Mouse (Mus musculus): ENCODE measurements around the gene Pttg1ip. TPM values are rescaled to one million over a fixed set of nuclear protein-coding genes. Genes with fewer than 3 reads are reported as not detected.
A peak's percentile ranks its signal among the peaks of the same experiment; 100 is the strongest.

Gene Pttg1ip
- polyA plus RNA-seq, 1 experiment from 2014 or later: 135 TPM

DNA sequence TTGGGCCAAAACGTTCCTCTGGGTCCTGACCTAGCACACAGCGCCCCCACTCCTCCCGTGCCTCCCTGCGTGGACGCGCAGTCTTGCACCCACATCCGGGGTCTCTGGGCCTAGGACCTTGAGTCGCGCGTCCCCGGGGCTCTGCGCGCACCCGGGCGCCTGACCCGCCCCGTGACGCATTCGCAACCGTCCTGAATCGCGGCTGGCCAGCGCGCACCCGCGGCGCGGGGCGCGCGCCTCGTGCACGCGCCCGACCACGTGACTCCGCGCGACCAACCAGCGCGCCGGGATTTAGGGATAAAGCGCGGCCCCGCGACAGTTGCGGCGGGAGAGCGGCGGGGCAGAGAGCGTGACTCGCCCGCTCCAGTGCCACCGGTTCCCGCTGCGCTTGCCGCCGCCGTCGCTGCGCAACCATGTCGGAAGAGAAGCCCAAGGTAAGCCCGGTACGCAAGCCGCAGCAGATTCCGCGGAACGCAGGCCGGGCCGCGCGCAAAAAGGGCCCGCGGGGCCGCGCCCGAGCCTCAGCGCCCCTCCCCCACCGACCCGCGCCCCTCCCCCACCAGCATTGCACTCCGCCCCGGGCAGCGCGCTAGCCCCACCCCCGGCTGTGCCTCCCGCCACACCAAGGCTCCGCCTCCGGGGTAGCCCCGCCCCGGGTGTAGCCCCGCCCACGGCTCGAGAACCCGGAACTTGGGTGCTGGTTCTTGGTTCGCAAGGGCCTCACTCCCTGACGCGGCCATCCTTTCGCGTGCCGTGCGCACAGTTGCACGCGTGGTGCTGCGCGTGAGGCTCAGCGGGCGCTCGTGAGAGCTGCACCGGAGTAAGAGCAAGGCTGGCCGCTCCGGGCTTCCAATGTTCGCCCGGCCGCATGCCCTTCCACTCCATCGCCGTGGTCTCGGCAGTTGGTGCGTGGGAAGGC lies 24.6 kb downstream of the Pttg1ip start, which contains the start of the genes Sumo3 and Gm49325:
Gene Sumo3, plus strand, starts transcription at position 190 of the 919 bp plus-strand sequence.
Gene Gm49325, plus strand, starts transcription at position 290 of the 919 bp plus-strand sequence.
- Histone ChIP-seq H3K27me3 (replicated peaks; ENCODE audit: control insufficient read depth, insufficient read depth, low read length) (no peaks in the 10 kb centered on the region), H3K27ac (replicated peaks; ENCODE audit: low read depth, low read length) (peak within 1 kb of the TSS; percentile 97), H3K4me2 (ENCODE audit: low read depth, low read length) (peak within 1 kb of the TSS; percentile 75), H3K4me3 (ENCODE audit: low read depth, low read length) (peak within 1 kb of the TSS; percentile 66), H3K36me3 (ENCODE audit: control insufficient read depth, insufficient read depth, low read length) (peaks cover 28% of the 10 kb centered on the region), H3K9ac (ENCODE audit: low read depth, low read length) (peak within 1 kb of the TSS; percentile 89), H3K9me3 (ENCODE audit: control insufficient read depth, low read length) (no peaks in the 10 kb centered on the region), H3K4me1 (ENCODE audit: control insufficient read depth, insufficient read depth, low read length) (peaks cover 15% of the 10 kb centered on the region; the same call in 1 of the 2 replicates)
- DNase-seq (ENCODE audit: low spot score): peak; percentile 94
- peak; percentile 84 for ATAC-seq (ENCODE audit: low read depth)
- 7% methylated on average over 30 of the region's 119 CpGs for WGBS

DNA sequence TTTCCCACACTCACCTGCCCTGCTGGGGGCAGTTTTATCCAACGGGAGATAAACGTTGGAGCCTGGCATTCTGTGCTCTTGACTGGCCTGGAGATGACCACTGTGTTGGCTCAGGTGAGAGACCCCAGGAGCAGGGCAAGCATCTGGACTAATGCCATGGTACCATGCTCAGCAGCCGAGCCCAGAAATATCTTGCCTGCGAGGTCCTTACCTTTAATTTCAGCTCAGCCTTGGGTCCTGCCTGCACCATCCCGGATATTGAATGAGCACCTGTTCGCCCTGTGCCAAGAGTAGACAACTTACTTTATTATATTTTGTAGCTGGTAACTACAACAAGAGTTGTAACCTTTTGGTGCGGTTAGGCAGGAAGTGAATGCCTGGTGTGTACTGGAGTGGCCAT lies 25.3 kb downstream of the Pttg1ip start:
- Histone ChIP-seq H3K4me3 (ENCODE audit: low read depth, low read length) (peak overlapping the region; percentile 66), H3K36me3 (ENCODE audit: control insufficient read depth, insufficient read depth, low read length) (peaks cover 34% of the 10 kb centered on the region), H3K4me2 (ENCODE audit: low read depth, low read length) (peak overlapping the region; percentile 75), H3K27ac (replicated peaks; ENCODE audit: low read depth, low read length) (peak overlapping the region; percentile 97), H3K27me3 (replicated peaks; ENCODE audit: control insufficient read depth, insufficient read depth, low read length) (no peaks in the 10 kb centered on the region), H3K4me1 (ENCODE audit: control insufficient read depth, insufficient read depth, low read length) (peaks cover 15% of the 10 kb centered on the region; the same call in 1 of the 2 replicates), H3K9ac (ENCODE audit: low read depth, low read length) (peak overlapping the region; percentile 89), H3K9me3 (ENCODE audit: control insufficient read depth, low read length) (no peaks in the 10 kb centered on the region)
- WGBS: 47% methylated on average over 7 of the region's 7 CpGs
- peak; percentile 5 for ATAC-seq (ENCODE audit: low read depth)
- DNase-seq (ENCODE audit: low spot score): no peak

DNA sequence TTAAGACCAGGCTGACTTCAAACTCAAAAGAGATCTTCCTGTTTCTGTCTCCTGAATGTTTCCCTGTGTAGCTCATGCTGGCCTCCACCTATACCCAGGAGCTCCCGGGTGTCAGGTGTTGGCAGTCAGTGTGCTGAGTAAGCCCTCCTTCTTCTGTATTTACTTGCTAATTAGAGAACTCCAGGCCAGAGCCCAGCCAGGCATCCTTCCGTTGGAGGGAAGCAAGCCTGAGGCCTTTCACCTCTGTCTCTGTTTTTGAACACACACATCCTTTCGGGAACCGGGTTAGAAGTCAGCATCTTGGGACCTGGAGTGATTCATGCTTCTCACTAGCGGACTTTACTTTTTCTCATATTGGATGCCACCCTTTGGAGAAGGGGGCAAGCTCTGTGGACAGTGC lies 25.9 kb downstream of the Pttg1ip start:
- ATAC-seq (ENCODE audit: low read depth) (no peak), DNase-seq (ENCODE audit: low spot score) (no peak)
- H3K27ac ChIP-seq (replicated peaks; ENCODE audit: low read depth, low read length): no peak overlapping the region; the same call in 1 of the 2 replicates
- no peaks in the 10 kb centered on the region for H3K9me3 ChIP-seq (ENCODE audit: control insufficient read depth, low read length)
- peaks cover 40% of the 10 kb centered on the region for H3K36me3 ChIP-seq (ENCODE audit: control insufficient read depth, insufficient read depth, low read length)
- 68% methylated on average over 5 of the region's 5 CpGs for WGBS
- H3K4me1 ChIP-seq (ENCODE audit: control insufficient read depth, insufficient read depth, low read length): peaks cover 15% of the 10 kb centered on the region; the same call in 1 of the 2 replicates
- no peaks in the 10 kb centered on the region for H3K27me3 ChIP-seq (replicated peaks; ENCODE audit: control insufficient read depth, insufficient read depth, low read length)
- H3K4me2 ChIP-seq (ENCODE audit: low read depth, low read length): peak overlapping the region; percentile 75
- peak overlapping the region; percentile 66 for H3K4me3 ChIP-seq (ENCODE audit: low read depth, low read length)
- peak overlapping the region; percentile 89 for H3K9ac ChIP-seq (ENCODE audit: low read depth, low read length)

DNA sequence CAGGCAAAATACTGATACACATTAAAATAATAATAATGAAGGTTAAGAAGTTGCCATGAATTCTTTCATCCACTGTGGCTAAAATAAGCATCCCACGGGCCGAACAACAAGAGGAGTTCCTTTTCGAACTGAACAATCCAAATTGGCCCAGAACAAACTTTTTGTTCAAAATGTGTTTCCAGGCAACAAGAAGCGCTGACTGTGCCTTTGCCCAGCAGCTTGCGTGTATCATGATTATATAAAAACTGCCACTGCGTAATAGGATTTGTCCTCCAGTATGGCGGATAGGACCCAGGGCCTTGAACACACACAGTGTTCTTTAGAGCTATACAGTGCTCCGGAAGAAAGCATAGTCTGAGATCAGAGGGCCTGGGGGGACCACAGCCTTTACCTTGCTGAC lies 27.1 kb downstream of the Pttg1ip start:
- Histone ChIP-seq H3K4me3 (ENCODE audit: low read depth, low read length) (no peak overlapping the region), H3K27me3 (replicated peaks; ENCODE audit: control insufficient read depth, insufficient read depth, low read length) (no peaks in the 10 kb centered on the region), H3K4me1 (ENCODE audit: control insufficient read depth, insufficient read depth, low read length) (peaks cover 15% of the 10 kb centered on the region; the same call in 1 of the 2 replicates), H3K36me3 (ENCODE audit: control insufficient read depth, insufficient read depth, low read length) (peaks cover 52% of the 10 kb centered on the region), H3K4me2 (ENCODE audit: low read depth, low read length) (no peak overlapping the region), H3K9me3 (ENCODE audit: control insufficient read depth, low read length) (no peaks in the 10 kb centered on the region), H3K27ac (replicated peaks; ENCODE audit: low read depth, low read length) (no peak overlapping the region), H3K9ac (ENCODE audit: low read depth, low read length) (no peak overlapping the region)
- DNase-seq (ENCODE audit: low spot score) (no peak), ATAC-seq (ENCODE audit: low read depth) (no peak)
- 93% methylated on average over 8 of the region's 8 CpGs for WGBS

DNA sequence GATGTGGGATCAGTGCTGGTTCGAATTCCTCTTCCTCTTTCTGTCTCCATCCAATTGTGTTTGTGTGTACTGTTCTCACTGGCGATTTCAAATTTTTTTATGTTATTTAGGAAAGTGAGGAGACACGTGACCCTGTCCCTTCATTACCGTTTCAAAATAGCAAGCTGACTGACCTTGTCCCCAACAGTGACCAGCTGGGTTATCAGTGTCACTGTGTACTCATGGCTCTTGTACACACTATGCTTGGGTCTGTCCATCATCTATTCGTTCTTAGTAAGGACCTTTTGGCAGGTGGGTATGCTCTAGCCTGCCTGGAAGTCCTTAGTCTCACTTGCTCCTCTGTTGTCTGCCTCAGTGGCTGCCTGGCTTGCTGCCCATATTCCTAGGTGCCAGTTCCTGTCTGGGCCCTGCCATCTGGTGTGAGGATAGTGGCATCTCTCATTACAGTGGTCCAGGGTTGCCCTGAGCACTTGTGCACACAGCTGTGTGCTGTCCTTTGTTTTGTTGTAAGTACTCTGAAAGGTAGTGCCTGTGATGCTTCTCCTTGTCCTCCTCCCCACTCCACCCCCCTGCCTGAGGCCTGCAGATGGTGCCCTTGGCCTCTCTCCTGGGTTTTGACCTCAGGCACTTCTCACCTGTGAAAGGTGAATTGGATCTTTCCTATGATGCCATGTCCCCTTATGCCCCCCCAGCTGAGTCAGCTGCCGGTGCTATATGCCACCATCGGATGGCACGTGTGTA lies 28.9 kb downstream of the Pttg1ip start:
- Histone ChIP-seq H3K9ac (ENCODE audit: low read depth, low read length) (no peak overlapping the region), H3K4me1 (ENCODE audit: control insufficient read depth, insufficient read depth, low read length) (peaks cover 15% of the 10 kb centered on the region; the same call in 1 of the 2 replicates), H3K27me3 (replicated peaks; ENCODE audit: control insufficient read depth, insufficient read depth, low read length) (no peaks in the 10 kb centered on the region), H3K9me3 (ENCODE audit: control insufficient read depth, low read length) (no peaks in the 10 kb centered on the region), H3K4me3 (ENCODE audit: low read depth, low read length) (no peak overlapping the region), H3K27ac (replicated peaks; ENCODE audit: low read depth, low read length) (no peak overlapping the region), H3K36me3 (ENCODE audit: control insufficient read depth, insufficient read depth, low read length) (peaks cover 70% of the 10 kb centered on the region), H3K4me2 (ENCODE audit: low read depth, low read length) (no peak overlapping the region)
- no peak for DNase-seq (ENCODE audit: low spot score)
- 87% methylated on average over 8 of the region's 8 CpGs for WGBS
- ATAC-seq (ENCODE audit: low read depth): no peak

DNA sequence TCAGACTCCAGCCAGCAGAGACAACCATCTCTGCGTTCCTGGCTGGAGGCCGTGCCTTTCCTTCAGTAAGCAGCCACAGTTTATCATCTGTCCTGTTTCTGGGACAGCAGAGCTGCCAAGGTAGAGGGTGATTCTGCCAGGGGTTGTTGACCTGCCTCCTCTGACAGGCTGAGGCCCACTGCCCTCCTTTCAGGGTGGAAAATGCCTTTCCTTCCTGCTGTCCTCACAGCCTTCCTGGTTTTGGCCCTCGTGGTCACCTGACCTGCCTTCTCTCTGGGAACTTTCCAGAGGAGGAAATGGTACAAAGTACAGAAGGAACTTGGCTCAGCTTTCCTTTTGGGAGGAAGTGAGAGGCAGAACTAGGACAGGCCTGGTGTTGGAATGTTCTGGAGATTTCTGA lies 31.9 kb downstream of the Pttg1ip start:
- Histone ChIP-seq H3K9ac (ENCODE audit: low read depth, low read length) (no peak overlapping the region), H3K4me1 (ENCODE audit: control insufficient read depth, insufficient read depth, low read length) (no peaks in the 10 kb centered on the region), H3K4me2 (ENCODE audit: low read depth, low read length) (no peak overlapping the region), H3K4me3 (ENCODE audit: low read depth, low read length) (no peak overlapping the region), H3K9me3 (ENCODE audit: control insufficient read depth, low read length) (no peaks in the 10 kb centered on the region), H3K27me3 (replicated peaks; ENCODE audit: control insufficient read depth, insufficient read depth, low read length) (no peaks in the 10 kb centered on the region), H3K27ac (replicated peaks; ENCODE audit: low read depth, low read length) (0 out of 2 replicates have a peak overlapping the region, but pooled peaks have one; percentile 6), H3K36me3 (ENCODE audit: control insufficient read depth, insufficient read depth, low read length) (peaks cover 86% of the 10 kb centered on the region)
- WGBS: 80% methylated on average over 3 of the region's 3 CpGs
- DNase-seq (ENCODE audit: low spot score) (no peak), ATAC-seq (ENCODE audit: low read depth) (no peak)

DNA sequence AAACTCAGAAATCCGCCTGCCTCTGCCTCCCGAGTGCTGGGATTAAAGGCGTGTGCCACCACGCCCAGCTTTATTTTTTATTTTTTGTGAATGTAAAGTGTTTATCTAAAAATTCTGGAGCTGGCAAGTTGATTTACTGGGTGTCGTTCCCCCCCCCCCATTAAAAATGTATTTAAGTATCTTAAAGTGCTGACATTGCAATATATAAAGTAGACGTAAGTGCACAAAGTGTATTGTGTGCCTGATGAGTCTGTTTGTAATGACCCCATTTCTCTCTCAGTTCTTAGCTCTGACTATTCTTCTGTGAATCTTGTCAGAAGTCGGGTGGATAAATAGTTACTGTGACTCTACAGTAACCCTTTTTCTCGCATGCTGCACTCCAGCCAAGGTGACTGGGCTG lies 34.1 kb downstream of the Pttg1ip start:
- no peak overlapping the region for H3K27ac ChIP-seq (replicated peaks; ENCODE audit: low read depth, low read length)
- H3K9ac ChIP-seq (ENCODE audit: low read depth, low read length): no peak overlapping the region
- peaks cover 72% of the 10 kb centered on the region for H3K36me3 ChIP-seq (ENCODE audit: control insufficient read depth, insufficient read depth, low read length)
- ATAC-seq (ENCODE audit: low read depth): no peak
- no peak overlapping the region for H3K4me2 ChIP-seq (ENCODE audit: low read depth, low read length)
- no peak overlapping the region for H3K4me3 ChIP-seq (ENCODE audit: low read depth, low read length)
- no peaks in the 10 kb centered on the region for H3K4me1 ChIP-seq (ENCODE audit: control insufficient read depth, insufficient read depth, low read length)
- no peaks in the 10 kb centered on the region for H3K27me3 ChIP-seq (replicated peaks; ENCODE audit: control insufficient read depth, insufficient read depth, low read length)
- no peaks in the 10 kb centered on the region for H3K9me3 ChIP-seq (ENCODE audit: control insufficient read depth, low read length)
- 96% methylated on average over 8 of the region's 8 CpGs for WGBS
- no peak for DNase-seq (ENCODE audit: low spot score)

DNA sequence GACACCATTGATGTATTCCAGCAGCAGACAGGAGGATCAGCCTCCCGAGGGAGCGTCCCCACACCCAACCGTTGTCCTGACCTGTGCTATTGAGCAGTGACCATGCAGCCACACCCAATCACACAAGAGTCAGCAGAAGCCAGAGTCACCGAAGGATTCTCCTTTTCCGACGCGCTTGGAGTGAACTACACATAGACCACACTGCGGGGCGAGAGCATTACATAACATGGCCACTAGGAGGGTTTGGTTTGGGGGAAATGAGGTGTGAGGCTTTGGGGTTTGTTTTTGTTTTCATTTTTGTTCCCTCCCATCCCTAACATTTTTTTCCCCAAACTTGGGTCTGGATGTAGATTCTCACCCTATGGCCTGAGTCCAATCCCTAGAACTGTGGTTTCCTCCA lies 34.6 kb downstream of the Pttg1ip start:
- Histone ChIP-seq H3K9me3 (ENCODE audit: control insufficient read depth, low read length) (no peaks in the 10 kb centered on the region), H3K4me1 (ENCODE audit: control insufficient read depth, insufficient read depth, low read length) (no peaks in the 10 kb centered on the region), H3K36me3 (ENCODE audit: control insufficient read depth, insufficient read depth, low read length) (peaks cover 67% of the 10 kb centered on the region), H3K27me3 (replicated peaks; ENCODE audit: control insufficient read depth, insufficient read depth, low read length) (no peaks in the 10 kb centered on the region), H3K27ac (replicated peaks; ENCODE audit: low read depth, low read length) (no peak overlapping the region), H3K4me2 (ENCODE audit: low read depth, low read length) (no peak overlapping the region), H3K4me3 (ENCODE audit: low read depth, low read length) (no peak overlapping the region), H3K9ac (ENCODE audit: low read depth, low read length) (no peak overlapping the region)
- DNase-seq (ENCODE audit: low spot score): no peak
- 91% methylated on average over 9 of the region's 9 CpGs for WGBS
- no peak for ATAC-seq (ENCODE audit: low read depth)
